Mouse (Mus musculus) MEL (cell line): ENCODE measurements at regions not wholly inside any gene's neighbourhood (a gene's known extent, or its start where the extent isn't known, plus 50 kb on each side); places are given as distances from the start of the nearest gene placed in this dataset.

Experiments used
- CTCF ChIP-seq, 3 experiments: IDR thresholded peaks in 2 of 3; conservative IDR thresholded peaks in 1 of 3; 2 replicates each; pipeline ENCODE4 v1.5.1; 2011 to 2012; ENCODE audit warnings: low read length in 3 of 3, low read depth in 2 of 3, mild to moderate bottlenecking in 2 of 3, improper control_type of control experiment in 1 of 3, inconsistent platforms in 1 of 3, mixed read lengths in 1 of 3, moderate library complexity in 1 of 3; ENCODE audit not compliant: control insufficient read depth in 1 of 3, insufficient read depth in 1 of 3, poor library complexity in 1 of 3, severe bottlenecking in 1 of 3
- EP300 ChIP-seq, 2 experiments: IDR thresholded peaks; 2 replicates each; pipeline ENCODE4 v1.6.1; 2011; ENCODE audit warnings: improper control_type of control experiment in 2 of 2, low read length in 2 of 2, low read depth in 1 of 2, mild to moderate bottlenecking in 1 of 2
- ETS1 ChIP-seq: IDR thresholded peaks from 2 replicates; pipeline ENCODE4 v1.6.1; 2012; ENCODE audit warnings: low read depth, mild to moderate bottlenecking, inconsistent platforms, low read length, improper control_type of control experiment, moderate library complexity
- GABPA ChIP-seq: IDR thresholded peaks from 2 replicates; pipeline ENCODE4 v1.6.1; 2012; ENCODE audit warnings: low read depth, mild to moderate bottlenecking, inconsistent platforms, low read length, improper control_type of control experiment, moderate library complexity
- POLR2A ChIP-seq, 2 experiments: IDR thresholded peaks; 2 replicates each; pipeline ENCODE4 v1.6.1; 2011 to 2012; ENCODE audit warnings: low read length in 2 of 2, mild to moderate bottlenecking in 2 of 2, control low read depth in 1 of 2, improper control_type of control experiment in 1 of 2, low read depth in 1 of 2, moderate library complexity in 1 of 2; ENCODE audit not compliant: control insufficient read depth in 1 of 2, insufficient read depth in 1 of 2, poor library complexity in 1 of 2
- SIN3A ChIP-seq: IDR thresholded peaks from 2 replicates; pipeline ENCODE4 v1.6.1; 2012; ENCODE audit warnings: low read length, improper control_type of control experiment, inconsistent platforms
- TCF12 ChIP-seq: IDR thresholded peaks from 2 replicates; pipeline ENCODE4 v1.6.1; 2014; ENCODE audit warnings: low read depth, mild to moderate bottlenecking, inconsistent platforms, low read length, improper control_type of control experiment, moderate library complexity
- USF1 ChIP-seq: IDR thresholded peaks from 2 replicates; pipeline ENCODE4 v1.6.1; 2014; ENCODE audit warnings: low read depth, mild to moderate bottlenecking, inconsistent platforms, low read length, improper control_type of control experiment, moderate library complexity
- ZC3H11A ChIP-seq: IDR thresholded peaks from 2 replicates; pipeline ENCODE4 v1.6.1; 2012; ENCODE audit warnings: low read depth, mild to moderate bottlenecking, inconsistent platforms, low read length, improper control_type of control experiment
- ZKSCAN1 ChIP-seq: IDR thresholded peaks from 2 replicates; pipeline ENCODE4 v1.6.1; 2012; ENCODE audit warnings: low read depth, mild to moderate bottlenecking, inconsistent platforms, low read length, improper control_type of control experiment, moderate library complexity

DNA sequence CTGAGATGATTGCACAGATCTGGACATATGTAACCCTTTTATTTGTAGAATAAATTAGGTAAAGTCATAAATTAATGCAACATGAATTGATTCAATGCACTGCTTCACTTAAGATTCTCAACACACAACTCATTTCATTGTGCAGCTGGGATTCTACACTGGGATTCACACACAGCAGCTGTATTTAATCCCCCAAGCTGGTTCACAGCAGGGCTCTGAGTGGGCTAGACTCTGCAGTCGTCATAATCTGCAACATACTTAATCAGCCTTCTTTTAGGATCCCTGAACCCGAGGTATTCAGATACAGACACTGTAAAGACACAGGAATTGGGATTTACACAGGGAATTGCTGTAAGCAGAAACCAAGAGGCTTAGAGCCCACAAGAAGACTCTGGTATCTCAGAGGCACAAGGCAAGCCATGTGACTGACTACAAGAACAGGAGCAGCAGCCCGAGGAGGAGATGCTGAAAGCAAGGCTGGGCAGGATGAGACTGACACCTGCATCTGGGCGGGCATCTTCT lies 135.7 kb downstream of the Raet1d start:
- TF ChIP-seq POLR2A (IDR thresholded peaks at IDR 0.05; ENCODE audit: control insufficient read depth in 1 of 2, insufficient read depth in 1 of 2, low read depth in 1 of 2, low read length in 2 of 2, poor library complexity in 1 of 2) (no peak), USF1 (no peak), CTCF (IDR thresholded peaks at IDR 0.05 in 2 of 3, conservative IDR thresholded peaks at IDR 0.05 in 1 of 3; ENCODE audit: control insufficient read depth in 1 of 3, insufficient read depth in 1 of 3, low read depth in 2 of 3, low read length in 3 of 3, poor library complexity in 1 of 3, severe bottlenecking in 1 of 3) (no peak), SIN3A (no peak), GABPA (no peak), ZC3H11A (no peak), ZKSCAN1 (no peak), EP300 (IDR thresholded peaks at IDR 0.05; ENCODE audit: low read depth in 1 of 2, low read length in 2 of 2) (no peak), TCF12 (no peak), ETS1 (no peak)
